Mouse (Mus musculus) cortical plate, adult 2 months (tissue): ENCODE measurements around the gene Tmem107.

ENCODE experiments used
- CTCF ChIP-seq: fragments of 200-500 bp; IDR thresholded peaks from 2 replicates; pipeline ENCODE4 v1.5.1; 2011; ENCODE audit warnings: mild to moderate bottlenecking, control low read depth, low read length; ENCODE audit not compliant: insufficient read depth; ENCODE audit errors: extremely low read depth
- POLR2A ChIP-seq: fragments of 200-500 bp; IDR thresholded peaks from 2 replicates; pipeline ENCODE4 v1.6.1; 2011; ENCODE audit warnings: mild to moderate bottlenecking, low read length, control low read depth; ENCODE audit not compliant: insufficient read depth; ENCODE audit errors: extremely low read depth

GRCm38 (mm10) chr11:69085608-69086007 is 15.0 kb downstream of the Tmem107 start:
- TF ChIP-seq POLR2A (no peak), CTCF (no peak)
